Mouse (Mus musculus) C2C12 (cell line): ENCODE results near the gene Kbtbd4.

Source experiments
- CEBPB ChIP-seq: IDR thresholded peaks from one replicate; pipeline ENCODE4 v1.6.1; 2011; ENCODE audit warnings: low read depth, mild to moderate bottlenecking, control low read depth, moderate library complexity
- CTCF ChIP-seq: IDR thresholded peaks from one replicate; pipeline ENCODE4 v1.5.1; 2011; ENCODE audit not compliant: control insufficient read depth, insufficient read depth, insufficient read length
- MAX ChIP-seq: IDR thresholded peaks from one replicate; pipeline ENCODE4 v1.6.1; 2011; ENCODE audit warnings: mild to moderate bottlenecking, control low read depth
- MYOD1 ChIP-seq: IDR thresholded peaks from one replicate; pipeline ENCODE4 v1.6.1; 2011; ENCODE audit warnings: low read depth; ENCODE audit not compliant: control insufficient read depth, insufficient read length
- MYOG ChIP-seq: IDR thresholded peaks from one replicate; pipeline ENCODE4 v1.6.1; 2011; ENCODE audit not compliant: control insufficient read depth, insufficient read length; ENCODE audit errors: extremely low read depth
- USF1 ChIP-seq: IDR thresholded peaks from one replicate; pipeline ENCODE4 v1.6.1; 2011; ENCODE audit warnings: low read depth, mild to moderate bottlenecking, control low read depth, moderate library complexity

DNA sequence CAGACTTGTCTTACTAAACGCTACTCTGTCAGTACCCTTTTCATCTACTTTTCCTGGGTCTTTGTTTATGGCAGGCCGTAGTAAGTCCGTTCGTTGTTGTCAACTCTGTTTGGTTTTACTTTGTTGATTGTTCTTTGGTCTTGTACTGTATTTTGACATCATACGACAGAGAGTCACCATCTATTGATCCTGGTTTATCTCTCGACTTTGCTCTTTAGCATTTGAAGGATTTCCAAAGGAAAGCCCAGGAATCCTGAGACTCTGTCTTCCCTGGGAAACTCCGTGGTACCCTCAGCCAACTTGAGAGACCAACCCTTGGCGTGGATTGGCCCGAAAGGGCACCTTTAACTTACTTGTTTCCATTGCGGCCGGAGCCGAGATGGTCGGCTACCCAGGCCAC lies 24.0 kb downstream of the Kbtbd4 start:
- no peak for TF ChIP-seq MAX
- no peak for TF ChIP-seq CTCF
- no peak for TF ChIP-seq USF1
- no peak for TF ChIP-seq MYOD1
- TF ChIP-seq MYOG: no peak
- no peak for TF ChIP-seq CEBPB
